Comparison of ENCODE assay signal across 10 mouse cellular contexts in the genomic region with DNA sequence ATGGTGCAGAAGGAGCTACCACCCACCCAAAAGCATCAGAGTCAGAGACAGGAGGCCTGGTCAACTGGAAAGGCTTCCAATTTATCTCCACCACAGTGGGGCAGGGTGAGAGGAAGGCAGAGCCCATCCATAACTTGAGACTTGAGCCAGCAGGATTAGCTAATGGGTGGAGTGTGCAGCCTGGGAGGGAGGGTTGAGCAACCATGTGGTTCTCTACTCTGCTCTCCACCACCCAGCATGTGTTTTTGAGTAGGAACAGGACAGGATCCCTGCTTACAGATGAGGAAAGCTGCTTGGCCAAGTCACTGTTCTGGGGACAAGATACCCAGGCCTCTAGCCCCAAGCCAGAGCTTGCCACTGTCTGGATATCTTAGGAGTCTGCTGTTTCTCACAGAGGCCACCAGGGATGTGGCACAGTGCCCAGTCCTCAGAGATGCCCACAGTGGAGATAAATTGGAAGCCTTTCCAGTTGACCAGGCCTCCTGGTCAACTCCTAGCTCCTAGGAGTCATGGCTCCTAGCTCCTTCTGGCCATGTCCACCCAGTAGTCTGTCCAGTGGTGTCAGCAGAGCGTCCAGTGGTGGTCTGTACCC. TPM values are rescaled to one million over a fixed set of nuclear protein-coding genes. Genes with fewer than 3 reads are reported as not detected.
A peak's percentile ranks its signal among the peaks of the same experiment; 100 is the strongest.
DNase-seq lines count a peak whose midpoint lies in the region; ATAC-seq and TF ChIP-seq lines count a peak whose summit lies in the region.
"Had no signal": no experiment of that assay in that cellular context is flagged by ENCODE, and none has a peak within 500 bp of the region (broad histone marks: within the 10 kb centered on the region; RNA-seq: fewer than 3 reads in every experiment).

No protein-coding gene starts in this region.

- no peaks in the 10 kb centered on the region for H3K4me1 ChIP-seq in lung, embryonic 16.5 days (replicated peaks; ENCODE audit: control insufficient read depth, insufficient read depth, low read length)
- peaks cover 2% of the 10 kb centered on the region for H3K4me1 ChIP-seq in forebrain, postnatal 0 days (ENCODE audit: insufficient read depth)
- H3K4me1 ChIP-seq in hindbrain, embryonic 11.5 days (replicated peaks; ENCODE audit: control insufficient read depth, insufficient read depth, low read length) = peaks cover 3% of the 10 kb centered on the region
- H3K4me1 ChIP-seq: lung, embryonic 15.5 days had no signal

- no peak overlapping the region for H3K4me3 ChIP-seq in lung, embryonic 16.5 days (ENCODE audit: low read length)
- H3K4me3 ChIP-seq in forebrain, postnatal 0 days (ENCODE audit: low read depth, low read length) = no peak overlapping the region
- no peak overlapping the region for H3K4me3 ChIP-seq in hindbrain, embryonic 11.5 days (ENCODE audit: low read depth, low read length)
- H3K4me3 ChIP-seq: lung, embryonic 15.5 days had no signal

- DNase-seq in heart, adult 9 months (ENCODE audit: low spot score in 2 of 2) = peak; percentile 66 to 68
- no peak for DNase-seq in heart, adult 8-10 months (ENCODE audit: low spot score)
- DNase-seq in urinary bladder, postnatal 14 days (ENCODE audit: low spot score) = peak; percentile 37
- DNase-seq in urinary bladder, adult 2 months (ENCODE audit: low spot score) = no peak
- no peak for DNase-seq in adipocyte (ENCODE audit: low spot score)
- no peak for DNase-seq in forebrain, postnatal 0 days
- DNase-seq in hindbrain, embryonic 11.5 days (ENCODE audit: low spot score) = no peak
- DNase-seq: layer of hippocampus, adult 9-11 months had no signal

- H3K36me3 ChIP-seq in lung, embryonic 16.5 days (ENCODE audit: control insufficient read depth, insufficient read depth, low read length) = no peaks in the 10 kb centered on the region
- no peaks in the 10 kb centered on the region for H3K36me3 ChIP-seq in forebrain, postnatal 0 days (ENCODE audit: insufficient read depth)
- no peaks in the 10 kb centered on the region for H3K36me3 ChIP-seq in hindbrain, embryonic 11.5 days (ENCODE audit: control insufficient read depth, insufficient read depth, low read length)
- H3K36me3 ChIP-seq: lung, embryonic 15.5 days had no signal

- no peak overlapping the region for H3K27ac ChIP-seq in lung, embryonic 16.5 days (ENCODE audit: low read length)
- no peak overlapping the region for H3K27ac ChIP-seq in forebrain, postnatal 0 days (ENCODE audit: low read depth, low read length)
- no peak overlapping the region for H3K27ac ChIP-seq in hindbrain, embryonic 11.5 days (ENCODE audit: low read depth, low read length)
- H3K27ac ChIP-seq: lung, embryonic 15.5 days had no signal

- no peak overlapping the region for H3K4me2 ChIP-seq in lung, embryonic 16.5 days (ENCODE audit: low read depth, low read length)
- H3K4me2 ChIP-seq in forebrain, postnatal 0 days (ENCODE audit: low read depth) = no peak overlapping the region
- no peak overlapping the region for H3K4me2 ChIP-seq in hindbrain, embryonic 11.5 days (replicated peaks; ENCODE audit: low read depth, low read length)
- H3K4me2 ChIP-seq: lung, embryonic 15.5 days had no signal

- no peak for TF ChIP-seq CTCF in forebrain, postnatal 0 days (IDR thresholded peaks at IDR 0.05; ENCODE audit: low read depth)

- H3K27me3 ChIP-seq in lung, embryonic 16.5 days (ENCODE audit: control insufficient read depth, insufficient read depth, low read depth, low read length) = no peaks in the 10 kb centered on the region
- H3K27me3 ChIP-seq in forebrain, postnatal 0 days (ENCODE audit: insufficient read depth, low read length) = no peaks in the 10 kb centered on the region
- H3K27me3 ChIP-seq in hindbrain, embryonic 11.5 days (ENCODE audit: control insufficient read depth, insufficient read depth, low read length) = no peaks in the 10 kb centered on the region
- H3K27me3 ChIP-seq: lung, embryonic 15.5 days had no signal

- 0 out of 2 replicates have a peak, but pooled peaks have one; percentile 50 for ATAC-seq in lung, embryonic 16.5 days (ENCODE audit: low read depth)
- ATAC-seq in forebrain, postnatal 0 days = no peak
- ATAC-seq in hindbrain, embryonic 11.5 days (ENCODE audit: low FRiP score) = no peak

- H3K9me3 ChIP-seq in lung, embryonic 16.5 days (ENCODE audit: control insufficient read depth, low read length) = no peaks in the 10 kb centered on the region
- no peaks in the 10 kb centered on the region for H3K9me3 ChIP-seq in forebrain, postnatal 0 days (ENCODE audit: low read length)
- no peaks in the 10 kb centered on the region for H3K9me3 ChIP-seq in hindbrain, embryonic 11.5 days (ENCODE audit: control insufficient read depth, low read length)
- H3K9me3 ChIP-seq: lung, embryonic 15.5 days had no signal

- no peak overlapping the region for H3K9ac ChIP-seq in lung, embryonic 16.5 days (ENCODE audit: low read length)
- no peak overlapping the region for H3K9ac ChIP-seq in forebrain, postnatal 0 days
- H3K9ac ChIP-seq in hindbrain, embryonic 11.5 days (ENCODE audit: low read depth, low read length) = no peak overlapping the region
- H3K9ac ChIP-seq: lung, embryonic 15.5 days had no signal

- WGBS in lung, embryonic 16.5 days = 72% methylated on average over 1 of the region's 1 CpGs
- 87% methylated on average over 1 of the region's 1 CpGs for WGBS in forebrain, postnatal 0 days
- WGBS in hindbrain, embryonic 11.5 days = 69% methylated on average over 1 of the region's 1 CpGs

RNA-seq across cellular contexts. Expression of gene Sirpa, which starts 8.5 kb away (rescaled TPM):
- 10 to 100 TPM; 28.9 to 35.2 (median 30.0) TPM for total RNA-seq in heart, adult 8-10 months (2022)
- 38.3 and 39.3 TPM in 2 replicates for polyA plus RNA-seq in urinary bladder, adult 2 months (2012; rRNA removed)
- 20.3 and 20.5 TPM in 2 replicates for polyA plus RNA-seq in lung, embryonic 16.5 days (2015; fragmentation: Nextera tagmentation; extraction: Ambion mirVana)
- total RNA-seq in forebrain, postnatal 0 days (2014; rRNA removed) = 94.1 and 118 TPM in 2 replicates
- polyA plus RNA-seq in forebrain, postnatal 0 days (2015; fragmentation: Nextera tagmentation; extraction: Ambion mirVana) = 41.4 and 61.8 TPM in 2 replicates
- 17.2 and 18.4 TPM in 2 replicates for polyA plus RNA-seq in hindbrain, embryonic 11.5 days (2014; fragmentation: Nextera tagmentation; extraction: Ambion mirVana)

Comparison
In these comparisons a context has a peak if more than half of its experiments do, and no peak if none do; other contexts are left out.
1. DNase-seq: peak in heart, adult 9 months (2 of 2) and urinary bladder, postnatal 14 days (single experiment); none in heart, adult 8-10 months (single experiment), urinary bladder, adult 2 months (single experiment), adipocyte (single experiment), forebrain, postnatal 0 days (single experiment) and hindbrain, embryonic 11.5 days (single experiment).